Mouse (Mus musculus) CH12.LX (cell line): ENCODE measurements around the gene Rai14.
A peak's percentile ranks its signal among the peaks of the same experiment; 100 is the strongest.

Source experiments
- CHD1 ChIP-seq: IDR thresholded peaks from 2 replicates; pipeline ENCODE4 v1.6.1; 2012; ENCODE audit warnings: low read depth, low read length, improper control_type of control experiment, inconsistent platforms
- CTCF ChIP-seq, 2 experiments: IDR thresholded peaks in 1 of 2; conservative IDR thresholded peaks in 1 of 2; 2 replicates each; pipeline ENCODE4 v1.5.1; 2011 to 2012; ENCODE audit warnings: low read depth in 2 of 2, low read length in 2 of 2, improper control_type of control experiment in 1 of 2, inconsistent platforms in 1 of 2, mild to moderate bottlenecking in 1 of 2, moderate library complexity in 1 of 2
- E2F4 ChIP-seq: IDR thresholded peaks from 2 replicates; pipeline ENCODE4 v1.6.1; 2011; ENCODE audit warnings: low read depth, low read length, improper control_type of control experiment; ENCODE audit not compliant: insufficient replicate concordance
- JUND ChIP-seq: conservative IDR thresholded peaks from 2 replicates; pipeline ENCODE4 v1.6.1; 2011; ENCODE audit warnings: low read depth, low read length, improper control_type of control experiment
- KAT2A ChIP-seq: IDR thresholded peaks from 2 replicates; pipeline ENCODE4 v1.6.1; 2012; ENCODE audit warnings: low read length, improper control_type of control experiment, inconsistent platforms; ENCODE audit not compliant: insufficient replicate concordance
- MAFK ChIP-seq: IDR thresholded peaks from 2 replicates; pipeline ENCODE4 v1.6.1; 2011; ENCODE audit warnings: low read length, improper control_type of control experiment; ENCODE audit not compliant: insufficient replicate concordance
- MAZ ChIP-seq: IDR thresholded peaks from 2 replicates; pipeline ENCODE4 v1.6.1; 2012; ENCODE audit warnings: low read depth, mild to moderate bottlenecking, inconsistent platforms, low read length, improper control_type of control experiment, moderate library complexity
- NELFE ChIP-seq: IDR thresholded peaks from 2 replicates; pipeline ENCODE4 v1.6.1; 2011; ENCODE audit warnings: low read depth, low read length, improper control_type of control experiment
- PAX5 ChIP-seq: IDR thresholded peaks from 2 replicates; pipeline ENCODE4 v1.6.1; 2012; ENCODE audit warnings: low read length, inconsistent platforms, mixed read lengths
- POLR2A ChIP-seq: IDR thresholded peaks from 2 replicates; pipeline ENCODE4 v1.6.1; 2011; ENCODE audit warnings: low read depth, mild to moderate bottlenecking, improper control_type of control experiment, low read length
- RAD21 ChIP-seq: IDR thresholded peaks from 2 replicates; pipeline ENCODE4 v1.6.1; 2011; ENCODE audit warnings: low read depth, mild to moderate bottlenecking, low read length, improper control_type of control experiment, moderate library complexity
- USF2 ChIP-seq: conservative IDR thresholded peaks from 2 replicates; pipeline ENCODE4 v1.6.1; 2011; ENCODE audit warnings: low read depth, low read length, improper control_type of control experiment
- ZC3H11A ChIP-seq: IDR thresholded peaks from 2 replicates; pipeline ENCODE4 v1.6.1; 2012; ENCODE audit warnings: low read depth, mild to moderate bottlenecking, inconsistent platforms, low read length, improper control_type of control experiment
- ZKSCAN1 ChIP-seq: IDR thresholded peaks from 2 replicates; pipeline ENCODE4 v1.6.1; 2012; ENCODE audit warnings: low read depth, inconsistent platforms, low read length, improper control_type of control experiment, borderline replicate concordance

DNA sequence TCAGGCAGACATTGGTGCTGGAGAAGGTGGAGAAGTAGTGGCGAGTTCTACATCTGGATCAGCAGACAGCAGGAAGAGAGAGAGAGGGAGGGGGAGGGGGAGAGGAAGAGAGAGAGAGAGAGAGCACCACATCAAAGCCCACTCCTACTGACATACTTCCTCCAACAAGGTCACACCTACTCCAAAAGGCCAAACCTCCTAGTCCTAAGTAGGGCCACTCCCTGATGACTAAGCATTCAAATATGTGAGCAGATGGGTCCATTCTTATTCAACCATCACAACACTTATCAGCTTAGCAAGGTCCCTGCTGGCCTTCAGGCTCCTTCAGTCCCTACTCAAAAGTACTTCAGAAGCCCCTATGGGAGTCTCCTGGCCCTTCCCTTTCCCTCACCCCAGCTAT is 9.1 kb upstream of the Rai14 start:
- TF ChIP-seq MAZ (0 out of 2 replicates have a peak, but pooled peaks have one; percentile 59), KAT2A (no peak), NELFE (no peak), JUND (no peak), CTCF (conservative IDR thresholded peaks at IDR 0.05 in 1 of 2, IDR thresholded peaks at IDR 0.05 in 1 of 2; ENCODE audit: low read depth in 2 of 2, low read length in 2 of 2) (no peak), POLR2A (peak; percentile 51), RAD21 (no peak), E2F4 (no peak), PAX5 (no peak), CHD1 (no peak), USF2 (no peak), ZC3H11A (no peak), ZKSCAN1 (no peak), MAFK (no peak; the same call in 1 of the 2 replicates)
